Mouse (Mus musculus): ENCODE data around the gene Kcnj12.

- TF ChIP-seq POLR2A (IDR thresholded peaks at IDR 0.05; ENCODE audit: borderline replicate concordance, extremely low read depth, low read depth, low read length) = no peak
- TF ChIP-seq CTCF (IDR thresholded peaks at IDR 0.05; ENCODE audit: insufficient read depth, low read length) = no peak
These were observed 10.8 kb downstream of the Kcnj12 start for GRCm38 (mm10) chr11:61033160-61033559.

All from lung, adult 2 months (tissue).